Mouse (Mus musculus) left cerebral cortex, postnatal 14 days (tissue): ENCODE results near the gene Pcna. TPM values are rescaled to one million over a fixed set of nuclear protein-coding genes. Genes with fewer than 3 reads are reported as not detected.

Source experiments
- total RNA-seq, 2 experiments: library from RNA; stranded (reverse); gene quantifications; 2 replicates each; pipeline ENCODE4 v1.2.3; 2021

The Pcna gene
- total RNA-seq, 2 experiments from 2014 or later, result 52.1 to 54.7 TPM

Other genes starting within 250 kb of the Pcna start
- gene Rassf2, start 223.1 kb downstream of the Pcna start, total RNA-seq, result 10 to 100 TPM; 32.6 to 34.5 TPM
- 100 to 1,000 TPM; 125 to 132 TPM for gene Slc23a2, start 108.2 kb downstream of the Pcna start, total RNA-seq
- gene Tmem230, start 5.5 kb downstream of the Pcna start, total RNA-seq, result 10 to 100 TPM; 28.0 to 30.2 TPM
- 100 to 1,000 TPM; 192 to 212 TPM for gene Cds2, start 9.8 kb upstream of the Pcna start, total RNA-seq
- gene Prokr2, start 132.1 kb upstream of the Pcna start, total RNA-seq, result 1 to 10 TPM; 3.4 to 4.2 TPM